ENCODE assay signal across 14 mouse cellular contexts in genomic region chr14:93342781-93343180, GRCm38 (mm10).
A peak's percentile ranks its signal among the peaks of the same experiment; 100 is the strongest.
DNase-seq lines count a peak whose midpoint lies in the region; TF ChIP-seq lines count a peak whose summit lies in the region.
"Had no signal": no experiment of that assay in that cellular context is flagged by ENCODE, and none has a peak within 500 bp of the region (broad histone marks: within the 10 kb centered on the region; RNA-seq: fewer than 3 reads in every experiment).

No protein-coding gene starts in this region.

- TF ChIP-seq CTCF in brain, embryonic 14.5 days (IDR thresholded peaks at IDR 0.05; ENCODE audit: borderline replicate concordance, extremely low read depth, insufficient read depth, insufficient read length) = no peak
- no peak for TF ChIP-seq CTCF in gastrocnemius, adult 2 months (IDR thresholded peaks at IDR 0.05)

- H3K27me3 ChIP-seq in heart, embryonic 10.5 days (ENCODE audit: insufficient read depth, poor library complexity, severe bottlenecking) = no peaks in the 10 kb centered on the region
- H3K27me3 ChIP-seq: CH12.LX; heart, embryonic 13.5 days; kidney, embryonic 15.5 days; lung, embryonic 15.5 days; megakaryocyte, embryonic 14.5 days had no signal

- no peaks in the 10 kb centered on the region for H3K36me3 ChIP-seq in heart, embryonic 10.5 days
- H3K36me3 ChIP-seq: heart, embryonic 13.5 days; kidney, embryonic 15.5 days; lung, embryonic 15.5 days had no signal

- intact Hi-C loops in gastrocnemius, adult 2 months (cut with DNase I) = no loop called here

- no peaks in the 10 kb centered on the region for H3K9me3 ChIP-seq in heart, embryonic 10.5 days
- H3K9me3 ChIP-seq: heart, embryonic 13.5 days; kidney, embryonic 15.5 days; lung, embryonic 15.5 days; megakaryocyte, embryonic 14.5 days had no signal

- DNase-seq in heart, adult 8-10 months (ENCODE audit: low spot score) = peak; percentile 10
- no peak for DNase-seq in heart, embryonic 10.5 days (ENCODE audit: low spot score)
- peak; percentile 42 for DNase-seq in brain, embryonic 14.5 days (ENCODE audit: low read depth)
- DNase-seq in cerebellum, adult 18-20 months = peak; percentile 58 to 59
- peak; percentile 41 for DNase-seq in gastrocnemius, adult 2 months
- DNase-seq in kidney, postnatal 36 days = no peak
- DNase-seq in urinary bladder, postnatal 10 days (ENCODE audit: low spot score) = no peak
- DNase-seq: layer of hippocampus, adult 9-11 months had no signal

- no peaks in the 10 kb centered on the region for H3K4me1 ChIP-seq in heart, embryonic 10.5 days
- H3K4me1 ChIP-seq: heart, embryonic 13.5 days; kidney, embryonic 15.5 days; lung, embryonic 15.5 days; megakaryocyte, embryonic 14.5 days had no signal

- WGBS in heart, embryonic 10.5 days = 66% methylated on average over 3 of the region's 3 CpGs

- H3K27ac ChIP-seq in heart, embryonic 10.5 days = no peak overlapping the region
- H3K27ac ChIP-seq in gastrocnemius, adult 2 months = no peak overlapping the region
- H3K27ac ChIP-seq: heart, embryonic 13.5 days; kidney, embryonic 15.5 days; lung, embryonic 15.5 days had no signal

- no peak overlapping the region for H3K4me3 ChIP-seq in heart, embryonic 10.5 days
- no peak overlapping the region for H3K4me3 ChIP-seq in gastrocnemius, adult 2 months
- H3K4me3 ChIP-seq: heart, embryonic 13.5 days; kidney, embryonic 15.5 days; lung, embryonic 15.5 days; megakaryocyte, embryonic 14.5 days; myocyte had no signal

- no peak for TF ChIP-seq POLR2A in brain, embryonic 14.5 days (IDR thresholded peaks at IDR 0.05; ENCODE audit: borderline replicate concordance, extremely low read depth, insufficient read depth, insufficient read length, poor library complexity, severe bottlenecking)

Comparison
In these comparisons a context has a peak if more than half of its experiments do, and no peak if none do; other contexts are left out.
1. DNase-seq: peak in heart, adult 8-10 months (single experiment), brain, embryonic 14.5 days (single experiment), cerebellum, adult 18-20 months (2 of 2) and gastrocnemius, adult 2 months (single experiment); none in heart, embryonic 10.5 days (single experiment), kidney, postnatal 36 days (0 of 2) and urinary bladder, postnatal 10 days (single experiment).